Mouse (Mus musculus): ENCODE data around the gene Sdk1.

DNA sequence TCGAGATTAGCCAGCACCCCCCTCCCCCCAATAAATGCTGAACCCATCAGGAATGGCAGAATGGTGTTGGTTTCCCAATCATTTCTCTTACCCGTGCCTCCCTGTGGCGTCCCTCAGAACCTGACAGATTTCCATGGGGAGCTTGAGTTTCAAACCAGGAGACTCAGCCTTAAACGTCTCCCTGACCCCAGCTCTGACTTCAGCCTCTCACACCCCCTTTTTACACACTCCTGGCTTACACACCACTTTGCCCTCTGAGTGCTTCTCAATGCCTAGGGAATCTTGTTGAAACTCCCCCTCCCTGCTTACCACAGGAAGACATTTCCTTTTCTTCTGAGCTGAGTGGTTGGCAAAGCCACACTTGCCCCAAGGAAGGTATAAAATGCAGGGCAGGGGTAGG, 392.0 kb downstream of the Sdk1 start:
- TF ChIP-seq CTCF (IDR thresholded peaks at IDR 0.05; ENCODE audit: extremely low read depth, insufficient read length, insufficient replicate concordance, low read depth, low read length), result no peak
- no peak for TF ChIP-seq POLR2A (IDR thresholded peaks at IDR 0.05; ENCODE audit: low read depth, low read length)

All from small intestine, adult 2 months (tissue).